Mouse (Mus musculus): ENCODE data around the gene Lrrk2.

DNA sequence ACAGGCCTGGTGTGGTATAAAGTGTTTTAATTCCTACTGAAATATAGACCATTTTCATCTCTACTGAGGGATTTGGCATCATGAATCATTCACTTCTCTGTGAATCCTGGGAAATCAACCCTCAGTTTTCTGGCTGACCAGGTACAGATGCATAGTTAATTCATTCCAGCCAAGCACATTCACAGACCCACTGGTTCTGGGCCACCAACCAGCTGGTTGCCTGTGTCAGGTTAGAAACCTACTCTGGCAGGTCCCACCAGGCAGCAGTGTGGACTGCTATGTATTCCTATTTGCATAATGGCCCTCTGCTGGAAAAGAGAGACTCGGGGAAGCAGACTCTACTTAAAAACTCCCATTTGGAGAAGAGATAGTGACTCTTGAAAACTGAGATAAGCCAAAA, 27.9 kb downstream of the Lrrk2 start:
- TF ChIP-seq CTCF (IDR thresholded peaks at IDR 0.05; ENCODE audit: control insufficient read depth, insufficient read depth, insufficient replicate concordance, low read depth, low read length) (no peak), POLR2A (IDR thresholded peaks at IDR 0.05; ENCODE audit: control insufficient read depth, low read depth, low read length) (no peak)

Measured in testis, adult 2 months (tissue).